Mouse (Mus musculus): ENCODE results near the gene Cxcl9. TPM values are rescaled to one million over a fixed set of nuclear protein-coding genes. Genes with fewer than 3 reads are reported as not detected.

Gene Cxcl9
- polyA plus RNA-seq, 1 experiment, result 41.8 TPM

DNA sequence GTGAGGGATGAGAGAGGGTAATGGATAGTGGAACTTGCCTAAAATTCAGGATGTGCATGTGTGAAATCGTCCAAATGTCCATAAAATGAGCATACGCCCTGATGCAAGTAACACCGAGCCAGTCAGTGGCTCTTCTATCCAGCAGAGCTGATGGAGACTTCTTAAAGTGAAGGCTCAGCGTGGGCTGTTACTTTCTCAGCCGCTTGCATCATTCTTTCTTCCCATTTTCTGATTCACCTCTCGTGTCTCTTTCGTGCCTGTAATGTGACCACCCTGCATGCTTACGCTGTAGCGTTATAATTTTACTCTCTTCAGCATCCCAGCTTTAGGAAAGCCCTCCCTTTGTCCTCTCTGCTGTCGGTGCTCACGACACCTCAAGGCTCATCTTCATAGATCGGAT lies 3.2 kb upstream of the Cxcl9 start:
- no peak for DNase-seq
- WGBS, result 93% methylated on average over 12 of the region's 12 CpGs
- no peak overlapping the region for H3K4me3 ChIP-seq (ENCODE audit: control insufficient read depth, insufficient read depth, low read length)
- no peak for TF ChIP-seq POLR2A (IDR thresholded peaks at IDR 0.05; ENCODE audit: control insufficient read depth, extremely low read depth, insufficient read depth, low read length, poor library complexity)
- no peak for TF ChIP-seq CTCF (IDR thresholded peaks at IDR 0.05; ENCODE audit: borderline replicate concordance, control insufficient read depth, extremely low read depth, insufficient read depth, low read length, poor library complexity)
- no peaks in the 10 kb centered on the region for H3K36me3 ChIP-seq (ENCODE audit: control insufficient read depth, insufficient read depth, low read length)
- no peaks in the 10 kb centered on the region for H3K27me3 ChIP-seq (ENCODE audit: control insufficient read depth, insufficient read depth, low read length)
- H3K27ac ChIP-seq (ENCODE audit: control insufficient read depth, insufficient read depth, low read length), result no peak overlapping the region
- no peaks in the 10 kb centered on the region for H3K4me1 ChIP-seq (replicated peaks; ENCODE audit: control insufficient read depth, insufficient read depth, low read length)

DNA sequence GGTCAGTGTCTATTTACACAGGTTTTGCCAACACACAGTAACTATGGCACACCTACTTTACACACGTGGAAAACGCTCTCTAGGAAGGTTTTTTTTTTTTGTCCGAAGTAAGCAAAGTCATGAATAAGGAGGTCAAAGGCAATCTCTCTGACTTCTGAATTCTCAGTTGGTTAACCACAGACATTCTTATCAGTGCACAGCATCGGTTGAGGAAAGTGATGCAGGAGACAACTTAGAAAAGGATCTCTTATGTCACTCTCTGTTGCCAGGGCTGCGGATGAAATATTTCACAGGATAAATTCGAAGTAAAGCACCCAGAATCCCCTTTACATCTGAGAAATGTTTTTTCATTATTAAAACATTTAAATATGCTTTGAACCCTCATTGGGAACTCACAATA lies 512 bp downstream of the Cxcl9 start:
- TF ChIP-seq POLR2A (IDR thresholded peaks at IDR 0.05; ENCODE audit: control insufficient read depth, extremely low read depth, insufficient read depth, low read length, poor library complexity) (no peak), CTCF (IDR thresholded peaks at IDR 0.05; ENCODE audit: borderline replicate concordance, control insufficient read depth, extremely low read depth, insufficient read depth, low read length, poor library complexity) (no peak)
- no peak for DNase-seq
- Histone ChIP-seq H3K27me3 (ENCODE audit: control insufficient read depth, insufficient read depth, low read length) (no peaks in the 10 kb centered on the region), H3K4me1 (replicated peaks; ENCODE audit: control insufficient read depth, insufficient read depth, low read length) (no peaks in the 10 kb centered on the region), H3K36me3 (ENCODE audit: control insufficient read depth, insufficient read depth, low read length) (no peaks in the 10 kb centered on the region), H3K27ac (ENCODE audit: control insufficient read depth, insufficient read depth, low read length) (no peak overlapping the region), H3K4me3 (ENCODE audit: control insufficient read depth, insufficient read depth, low read length) (no peak overlapping the region)
- WGBS, result 6% methylated on average over 6 of the region's 6 CpGs

DNA sequence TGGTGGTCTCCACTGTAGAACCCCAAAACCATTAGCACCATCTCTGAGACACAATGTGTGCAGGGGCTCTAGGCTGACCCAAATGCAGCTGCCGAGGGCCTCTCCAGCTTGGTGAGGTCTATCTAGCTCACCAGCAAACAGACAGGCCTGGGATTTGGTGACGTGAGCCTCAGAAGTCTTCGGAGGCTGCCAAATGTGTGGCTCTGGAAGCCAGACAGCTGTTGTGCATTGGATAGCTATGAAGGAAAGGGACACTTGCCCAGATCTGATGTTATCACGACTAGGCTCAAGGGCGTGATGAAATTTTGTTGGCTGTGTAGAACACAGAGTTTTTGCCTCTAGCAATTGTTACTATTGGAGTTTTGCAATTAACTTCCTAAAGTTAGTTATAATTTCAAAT lies 4.6 kb downstream of the Cxcl9 start:
- Histone ChIP-seq H3K4me3 (ENCODE audit: control insufficient read depth, insufficient read depth, low read length) (no peak overlapping the region), H3K27me3 (ENCODE audit: control insufficient read depth, insufficient read depth, low read length) (no peaks in the 10 kb centered on the region), H3K27ac (ENCODE audit: control insufficient read depth, insufficient read depth, low read length) (no peak overlapping the region), H3K4me1 (replicated peaks; ENCODE audit: control insufficient read depth, insufficient read depth, low read length) (no peaks in the 10 kb centered on the region), H3K36me3 (ENCODE audit: control insufficient read depth, insufficient read depth, low read length) (no peaks in the 10 kb centered on the region)
- TF ChIP-seq POLR2A (IDR thresholded peaks at IDR 0.05; ENCODE audit: control insufficient read depth, extremely low read depth, insufficient read depth, low read length, poor library complexity) (no peak), CTCF (IDR thresholded peaks at IDR 0.05; ENCODE audit: borderline replicate concordance, control insufficient read depth, extremely low read depth, insufficient read depth, low read length, poor library complexity) (no peak)
- 90% methylated on average over 5 of the region's 5 CpGs for WGBS
- no peak for DNase-seq

DNA sequence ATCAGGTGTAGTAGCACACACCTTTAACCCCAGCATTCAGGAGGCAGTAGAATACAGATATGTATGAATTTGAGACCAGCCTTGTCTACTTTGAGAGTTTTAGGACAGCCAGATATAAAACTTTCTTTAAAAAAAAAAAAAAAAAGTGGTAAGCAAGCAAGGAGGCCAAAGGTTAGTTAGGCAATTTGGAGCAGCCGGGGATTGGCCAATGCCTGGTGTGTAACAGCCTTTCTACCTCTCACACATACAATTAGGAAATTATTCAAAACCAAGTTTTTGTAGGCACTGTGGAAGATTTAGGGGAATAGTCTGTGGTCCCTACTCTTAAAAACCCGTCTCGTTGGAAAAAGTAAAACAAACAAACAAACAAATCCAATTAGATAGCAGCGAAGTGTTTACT lies 5.3 kb downstream of the Cxcl9 start:
- TF ChIP-seq CTCF (IDR thresholded peaks at IDR 0.05; ENCODE audit: borderline replicate concordance, control insufficient read depth, extremely low read depth, insufficient read depth, low read length, poor library complexity) (no peak), POLR2A (IDR thresholded peaks at IDR 0.05; ENCODE audit: control insufficient read depth, extremely low read depth, insufficient read depth, low read length, poor library complexity) (no peak)
- no peaks in the 10 kb centered on the region for H3K4me1 ChIP-seq (replicated peaks; ENCODE audit: control insufficient read depth, insufficient read depth, low read length)
- H3K36me3 ChIP-seq (ENCODE audit: control insufficient read depth, insufficient read depth, low read length), result no peaks in the 10 kb centered on the region
- no peak overlapping the region for H3K27ac ChIP-seq (ENCODE audit: control insufficient read depth, insufficient read depth, low read length)
- H3K4me3 ChIP-seq (ENCODE audit: control insufficient read depth, insufficient read depth, low read length), result no peak overlapping the region
- DNase-seq, result no peak
- H3K27me3 ChIP-seq (ENCODE audit: control insufficient read depth, insufficient read depth, low read length), result no peaks in the 10 kb centered on the region
- WGBS, result 100% methylated on average over 4 of the region's 4 CpGs

DNA sequence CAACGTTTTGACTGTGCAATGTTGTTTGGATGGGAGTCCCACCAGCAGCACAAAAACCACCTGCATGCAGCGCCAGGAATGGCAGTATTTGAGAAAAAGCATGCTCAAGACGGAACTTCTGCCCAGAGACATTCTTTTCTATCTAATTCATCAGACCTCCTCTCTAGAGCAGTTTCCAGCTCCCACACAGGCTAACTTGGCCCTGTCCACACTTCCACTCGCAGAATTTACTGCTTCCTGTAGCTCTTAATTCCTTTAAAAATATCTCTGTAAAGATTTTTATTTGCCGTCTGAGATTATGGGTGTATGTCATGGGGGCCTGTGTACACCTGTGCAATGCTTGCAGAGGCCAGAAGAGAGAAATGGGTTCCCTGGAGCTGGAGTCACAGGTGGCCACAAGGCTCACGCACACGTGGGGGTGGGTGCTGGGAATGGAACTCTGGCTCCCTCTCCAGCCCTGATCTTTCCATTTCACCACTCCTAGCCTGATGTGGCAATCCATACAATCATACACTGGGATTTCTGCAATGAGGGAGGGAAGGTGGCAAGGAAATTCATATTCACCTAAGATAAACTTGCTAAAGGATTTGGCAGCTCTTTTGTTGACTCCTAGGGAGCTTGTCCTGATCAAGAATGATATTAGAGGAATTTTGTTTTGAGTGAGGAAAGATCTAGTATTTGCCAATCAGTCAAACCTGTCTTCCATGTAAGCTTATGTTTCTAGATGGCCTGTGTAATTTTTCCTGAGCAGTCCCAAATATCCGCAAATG lies 6.1 kb downstream of the Cxcl9 start:
- no peak for DNase-seq
- TF ChIP-seq CTCF (IDR thresholded peaks at IDR 0.05; ENCODE audit: borderline replicate concordance, control insufficient read depth, extremely low read depth, insufficient read depth, low read length, poor library complexity) (no peak), POLR2A (IDR thresholded peaks at IDR 0.05; ENCODE audit: control insufficient read depth, extremely low read depth, insufficient read depth, low read length, poor library complexity) (no peak)
- Histone ChIP-seq H3K36me3 (ENCODE audit: control insufficient read depth, insufficient read depth, low read length) (no peaks in the 10 kb centered on the region), H3K4me1 (replicated peaks; ENCODE audit: control insufficient read depth, insufficient read depth, low read length) (no peaks in the 10 kb centered on the region), H3K4me3 (ENCODE audit: control insufficient read depth, insufficient read depth, low read length) (no peak overlapping the region), H3K27ac (ENCODE audit: control insufficient read depth, insufficient read depth, low read length) (no peak overlapping the region), H3K27me3 (ENCODE audit: control insufficient read depth, insufficient read depth, low read length) (no peaks in the 10 kb centered on the region)
- WGBS, result 66% methylated on average over 8 of the region's 8 CpGs

DNA sequence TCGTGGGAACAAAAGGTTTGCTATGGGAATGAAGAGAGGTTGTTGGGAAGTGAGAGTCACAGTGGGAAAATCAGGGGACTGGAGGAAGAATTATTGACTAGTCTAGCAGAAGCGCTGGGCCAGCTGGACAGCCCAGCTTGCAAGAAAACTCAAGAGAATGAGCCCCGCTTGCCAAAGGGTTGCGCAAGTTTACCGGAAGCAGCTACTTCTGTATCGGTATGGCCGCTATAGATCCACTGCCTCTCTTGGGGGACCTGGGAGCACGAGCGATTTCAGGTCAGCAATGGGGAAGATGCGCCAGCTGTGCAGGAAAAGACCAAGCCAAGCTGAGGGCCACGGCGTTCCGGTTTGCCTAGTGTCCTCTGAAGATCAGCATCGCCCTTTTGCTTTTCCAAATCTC lies 9.3 kb downstream of the Cxcl9 start:
- TF ChIP-seq CTCF (IDR thresholded peaks at IDR 0.05; ENCODE audit: borderline replicate concordance, control insufficient read depth, extremely low read depth, insufficient read depth, low read length, poor library complexity), result no peak
- TF ChIP-seq POLR2A (IDR thresholded peaks at IDR 0.05; ENCODE audit: control insufficient read depth, extremely low read depth, insufficient read depth, low read length, poor library complexity), result no peak
- 96% methylated on average over 14 of the region's 14 CpGs for WGBS

More for the DNA sequence above, 9.3 kb downstream of the Cxcl9 start:
- Histone ChIP-seq H3K4me3 (ENCODE audit: control insufficient read depth, insufficient read depth, low read length) (no peak overlapping the region), H3K27me3 (ENCODE audit: control insufficient read depth, insufficient read depth, low read length) (no peaks in the 10 kb centered on the region), H3K27ac (ENCODE audit: control insufficient read depth, insufficient read depth, low read length) (no peak overlapping the region), H3K36me3 (ENCODE audit: control insufficient read depth, insufficient read depth, low read length) (no peaks in the 10 kb centered on the region), H3K4me1 (replicated peaks; ENCODE audit: control insufficient read depth, insufficient read depth, low read length) (no peaks in the 10 kb centered on the region)
- DNase-seq, result no peak
